Mouse (Mus musculus): ENCODE data around the gene Ap2b1.
A peak's percentile ranks its signal among the peaks of the same experiment; 100 is the strongest.
"Not testable (repeated sequence)": the region's sequence is repeated elsewhere in the genome, so short reads cannot be mapped to it uniquely, and the experiment has no call there.

The Ap2b1 gene

GRCm38 (mm10) chr11:83298225-83299195, at the start of gene Ap2b1:
Ap2b1 (plus strand) TSS chr11:83299024.
- DNase-seq (ENCODE audit: low read depth), result peak; percentile 94

GRCm38 (mm10) chr11:83257211-83257610, 41.6 kb upstream of the Ap2b1 start:
- DNase-seq (ENCODE audit: low read depth), result not testable (repeated sequence)

GRCm38 (mm10) chr11:83262673-83263072, 36.2 kb upstream of the Ap2b1 start:
- no peak for DNase-seq (ENCODE audit: low read depth)

GRCm38 (mm10) chr11:83263146-83263545, 35.7 kb upstream of the Ap2b1 start:
- DNase-seq (ENCODE audit: low read depth), result peak; percentile 64

- no peak for DNase-seq (ENCODE audit: low read depth)
Measured at GRCm38 (mm10) chr11:83270842-83271150, 28.0 kb upstream of the Ap2b1 start.

GRCm38 (mm10) chr11:83271151-83271950, 27.5 kb upstream of the Ap2b1 start:
- DNase-seq (ENCODE audit: low read depth), result peak; percentile 93

- DNase-seq (ENCODE audit: low read depth), result peak; percentile 74
Measured at GRCm38 (mm10) chr11:83271951-83272843, 26.6 kb upstream of the Ap2b1 start.

- no peak for DNase-seq (ENCODE audit: low read depth)
Measured at GRCm38 (mm10) chr11:83276251-83276650, 22.6 kb upstream of the Ap2b1 start.

- no peak for DNase-seq (ENCODE audit: low read depth)
Measured at GRCm38 (mm10) chr11:83279024-83279423, 19.8 kb upstream of the Ap2b1 start.

- no peak for DNase-seq (ENCODE audit: low read depth)
Measured at GRCm38 (mm10) chr11:83279691-83280090, 19.1 kb upstream of the Ap2b1 start.

GRCm38 (mm10) chr11:83282084-83282483, 16.7 kb upstream of the Ap2b1 start:
- DNase-seq (ENCODE audit: low read depth), result no peak

- DNase-seq (ENCODE audit: low read depth), result no peak
Measured at GRCm38 (mm10) chr11:83285627-83286026, 13.2 kb upstream of the Ap2b1 start.

GRCm38 (mm10) chr11:83286566-83286965, 12.3 kb upstream of the Ap2b1 start, which contains the start of gene Slfn14:
Slfn14 (minus strand) TSS chr11:83286726.
- no peak for DNase-seq (ENCODE audit: low read depth)

GRCm38 (mm10) chr11:83289036-83289435, 9.8 kb upstream of the Ap2b1 start:
- DNase-seq (ENCODE audit: low read depth), result no peak

GRCm38 (mm10) chr11:83289633-83290032, 9.2 kb upstream of the Ap2b1 start:
- no peak for DNase-seq (ENCODE audit: low read depth)

GRCm38 (mm10) chr11:83291375-83292250, 7.2 kb upstream of the Ap2b1 start:
- DNase-seq (ENCODE audit: low read depth), result peak; percentile 96

- DNase-seq (ENCODE audit: low read depth), result no peak
Measured at GRCm38 (mm10) chr11:83292251-83292587, 6.6 kb upstream of the Ap2b1 start.

- no peak for DNase-seq (ENCODE audit: low read depth)
Measured at GRCm38 (mm10) chr11:83293182-83293581, 5.6 kb upstream of the Ap2b1 start.

- DNase-seq (ENCODE audit: low read depth), result no peak
Measured at GRCm38 (mm10) chr11:83294133-83294532, 4.7 kb upstream of the Ap2b1 start.

GRCm38 (mm10) chr11:83297816-83298215, 1.0 kb upstream of the Ap2b1 start:
- peak; percentile 53 for DNase-seq (ENCODE audit: low read depth)

- no peak for DNase-seq (ENCODE audit: low read depth)
Measured at GRCm38 (mm10) chr11:83299724-83300123, 900 bp downstream of the Ap2b1 start.
